Mouse (Mus musculus) thymus, adult 2 months (tissue): ENCODE data around the gene Akr1a1.

ENCODE experiments used
- CTCF ChIP-seq: fragments of 200-500 bp; IDR thresholded peaks from 2 replicates; pipeline ENCODE4 v1.5.1; 2012; ENCODE audit warnings: mild to moderate bottlenecking, control low read depth, low read length, moderate library complexity, borderline replicate concordance; ENCODE audit not compliant: control insufficient read depth, poor library complexity, insufficient read depth; ENCODE audit errors: extremely low read depth
- POLR2A ChIP-seq: fragments of 200-500 bp; IDR thresholded peaks from 2 replicates; pipeline ENCODE4 v1.6.1; 2012; ENCODE audit warnings: mild to moderate bottlenecking, low read length, control low read depth, moderate library complexity; ENCODE audit not compliant: control insufficient read depth, poor library complexity, insufficient read depth; ENCODE audit errors: extremely low read depth

GRCm38 (mm10) chr4:116659474-116659873, 8.0 kb upstream of the Akr1a1 start:
- TF ChIP-seq POLR2A (no peak), CTCF (no peak)
